Mouse (Mus musculus): ENCODE measurements at regions not wholly inside any gene's neighbourhood (a gene's known extent, or its start where the extent isn't known, plus 50 kb on each side); places are given as distances from the start of the nearest gene placed in this dataset.

DNA sequence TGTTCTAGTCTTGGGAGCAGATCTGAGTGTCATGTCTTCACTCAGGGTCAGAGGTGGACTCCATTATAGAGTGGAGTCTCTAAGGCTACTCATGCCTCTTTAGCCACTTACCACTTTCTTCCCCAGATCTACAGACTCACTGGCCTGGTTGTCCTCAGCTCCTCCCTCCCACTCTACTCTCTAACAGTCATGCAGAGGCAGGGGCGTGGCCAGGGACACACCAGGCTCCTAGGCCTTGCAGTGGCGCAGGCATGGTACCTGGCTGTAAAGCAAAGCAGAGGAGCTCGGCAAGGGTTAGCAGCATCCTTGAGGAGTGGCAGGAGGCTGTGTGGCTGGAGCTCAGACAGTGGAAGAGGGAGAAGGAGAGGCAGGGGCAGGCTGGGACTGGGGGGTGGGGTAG is 132.4 kb downstream of the Matn1 start:
- TF ChIP-seq EP300 (IDR thresholded peaks at IDR 0.05) = no peak
- no peak for TF ChIP-seq CTCF (IDR thresholded peaks at IDR 0.05)
